Mouse (Mus musculus) bone marrow macrophage, adult 2 months (primary cell): ENCODE results near the gene Pcca.

Source experiments
- CTCF ChIP-seq: IDR thresholded peaks from 2 replicates; pipeline ENCODE4 v1.5.1; 2012; ENCODE audit warnings: low read depth, mild to moderate bottlenecking, low read length, moderate library complexity
- POLR2A ChIP-seq: IDR thresholded peaks from 2 replicates; pipeline ENCODE4 v1.6.1; 2012; ENCODE audit warnings: mild to moderate bottlenecking, low read depth, low read length, borderline replicate concordance

DNA sequence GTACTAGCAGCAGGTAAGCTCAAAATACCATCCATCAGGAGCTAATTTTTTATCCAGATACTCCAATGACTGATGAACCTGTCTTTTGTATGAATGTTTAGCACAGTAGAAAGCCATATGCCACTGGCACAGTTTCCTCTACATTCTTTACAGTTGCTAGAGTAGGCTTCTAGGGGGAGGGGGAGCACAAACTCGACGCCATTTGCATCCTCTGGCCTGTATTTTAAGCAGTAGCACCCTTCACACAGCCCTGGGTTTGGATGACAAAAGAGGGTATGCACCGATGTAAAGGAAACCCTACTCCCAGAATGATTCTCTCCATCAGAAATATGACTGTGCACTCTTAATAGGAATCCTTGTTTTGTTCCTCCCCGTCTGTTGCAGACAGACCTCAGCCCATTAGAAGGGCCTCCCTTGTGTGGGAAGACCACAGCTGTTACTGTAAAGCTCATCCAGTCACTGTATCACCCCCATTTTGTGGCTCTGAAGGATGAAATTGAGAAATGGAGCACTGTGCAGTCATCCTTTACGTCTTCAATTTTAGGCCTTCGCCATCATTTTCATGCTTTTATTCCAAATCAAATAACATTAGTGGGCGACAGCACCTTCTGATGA, 348.8 kb downstream of the Pcca start:
- TF ChIP-seq CTCF (no peak), POLR2A (no peak)
